Mouse (Mus musculus) brain, embryonic 14.5 days (tissue): ENCODE measurements around the gene Evi2a. TPM values are rescaled to one million over a fixed set of nuclear protein-coding genes. Genes with fewer than 3 reads are reported as not detected.

ENCODE experiments used
- DNase-seq: peaks from one replicate; pipeline ENCODE4 v3.0.0-alpha.2; 2011; ENCODE audit warnings: low read depth
- CTCF ChIP-seq: fragments of 200-500 bp; IDR thresholded peaks from 2 replicates; pipeline ENCODE4 v1.5.1; 2012; ENCODE audit warnings: inconsistent platforms, mild to moderate bottlenecking, moderate library complexity, borderline replicate concordance; ENCODE audit not compliant: insufficient read depth, insufficient read length; ENCODE audit errors: extremely low read depth
- POLR2A ChIP-seq: fragments of 200-500 bp; IDR thresholded peaks from 2 replicates; pipeline ENCODE4 v1.6.1; 2012; ENCODE audit warnings: mild to moderate bottlenecking, inconsistent platforms, borderline replicate concordance; ENCODE audit not compliant: poor library complexity, insufficient read depth, insufficient read length, severe bottlenecking; ENCODE audit errors: extremely low read depth
- polyA plus RNA-seq: library from polyadenylated mRNA; depleted of rRNA; stranded (reverse); fragments of >200 nt; gene quantifications from 2 replicates; pipeline ENCODE4 v1.2.3, GENCODE M21; 2012; rRNA removed

The Evi2a gene
- 2.2 and 2.4 TPM in 2 replicates for polyA plus RNA-seq

DNA sequence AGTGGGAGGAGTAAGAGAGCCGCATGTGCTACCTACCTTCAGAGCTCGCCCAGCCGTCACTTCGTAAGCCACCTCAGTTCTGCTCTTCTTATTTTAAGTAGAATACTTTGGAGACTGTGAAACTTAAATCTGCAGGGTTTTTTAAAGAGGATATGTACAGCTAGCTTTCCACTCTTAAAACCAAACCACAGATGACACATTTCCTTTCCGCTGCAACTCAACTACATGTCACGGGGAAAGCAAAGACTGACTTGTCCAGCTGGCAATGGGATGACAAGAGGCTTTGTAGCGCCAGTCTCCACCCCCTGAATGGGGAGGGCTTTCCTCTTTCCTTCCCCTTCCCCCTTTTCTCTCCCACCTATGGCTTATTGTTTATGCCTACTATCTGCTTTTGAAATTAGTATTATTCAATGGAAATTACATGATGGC is at the start of gene Evi2a, which contains the start of gene Evi2:
Gene Evi2a, minus strand, starts transcription at position 277 of the 429 bp plus-strand sequence.
Gene Evi2, minus strand, starts transcription at position 257 of the 429 bp plus-strand sequence.
- DNase-seq, result peak; percentile 8
- TF ChIP-seq CTCF, result no peak

DNA sequence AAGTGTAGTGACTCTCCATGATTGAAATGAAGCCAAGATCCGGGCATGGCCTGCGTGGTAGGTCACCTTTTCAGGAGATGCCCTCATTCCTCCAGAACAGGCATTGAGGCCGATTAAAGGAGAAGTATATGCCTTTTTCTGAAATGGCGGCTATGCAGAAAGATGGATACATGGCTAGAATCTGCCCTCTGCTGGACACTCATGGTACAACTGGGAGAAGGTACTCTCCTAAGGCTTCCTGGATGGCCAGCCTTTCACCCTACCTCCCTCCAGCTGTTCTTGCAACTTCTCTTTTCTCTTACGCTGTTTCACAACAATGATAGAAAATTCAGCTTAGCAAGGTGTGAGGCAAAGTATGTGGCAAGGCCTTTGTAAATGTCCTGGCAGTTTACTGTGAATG is 47.3 kb upstream of the Evi2a start:
- DNase-seq, result peak; percentile 78
- TF ChIP-seq POLR2A (no peak), CTCF (peak; percentile 75; the same call in 1 of the 2 replicates)

DNA sequence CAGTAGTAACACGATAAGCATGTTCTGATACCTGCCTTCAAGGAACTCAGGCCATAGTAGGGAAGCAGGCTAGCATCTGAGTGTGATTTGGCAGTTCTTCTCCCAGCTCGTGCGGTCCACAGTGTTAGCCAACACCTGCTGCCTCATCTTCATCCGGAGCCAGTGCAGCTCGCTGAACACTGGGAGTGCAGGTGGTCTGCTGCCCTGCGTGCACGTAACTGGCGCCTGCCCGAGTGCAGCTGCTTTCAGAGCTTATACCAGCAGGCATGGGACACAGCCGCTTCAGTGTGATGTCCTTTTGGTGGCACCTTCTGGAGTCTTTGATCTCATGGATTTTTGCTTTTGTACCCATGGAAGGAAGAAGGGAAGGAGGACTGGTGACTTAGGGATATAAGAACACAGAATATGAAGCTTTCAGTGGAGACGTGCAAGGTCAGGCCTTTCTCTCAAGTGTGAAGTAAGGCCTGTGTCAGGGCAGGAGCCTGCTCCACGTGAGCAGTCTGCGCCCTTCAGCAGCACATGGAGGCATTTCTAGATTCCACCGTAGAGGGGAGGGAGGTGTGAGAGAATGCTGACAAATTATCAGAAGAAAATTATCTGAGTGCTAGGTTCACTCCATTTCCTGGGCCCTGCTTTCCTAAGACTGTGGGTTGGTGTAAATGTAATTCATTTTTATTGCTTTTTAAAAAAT is 45.1 kb upstream of the Evi2a start:
- no peak for DNase-seq
- TF ChIP-seq CTCF (no peak), POLR2A (no peak)

DNA sequence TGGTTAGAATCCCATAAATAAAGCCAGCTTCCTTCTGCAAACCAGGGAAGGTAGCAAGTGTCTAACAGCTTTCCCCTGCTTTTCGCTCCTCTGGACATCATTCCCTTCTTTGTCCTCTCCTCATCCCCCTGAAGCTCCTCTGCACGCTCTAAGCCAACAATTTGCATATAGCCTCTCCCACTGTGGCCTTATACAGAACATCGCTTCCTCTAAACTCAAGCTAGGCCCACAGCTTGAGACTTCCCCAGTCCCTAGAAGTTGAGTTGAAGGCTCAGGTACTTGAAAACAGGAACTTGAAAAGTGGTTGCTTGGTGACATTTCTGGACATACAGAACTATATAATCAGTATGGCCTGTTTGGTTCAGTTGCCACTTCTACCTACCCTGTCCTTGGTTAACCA is 43.4 kb upstream of the Evi2a start:
- TF ChIP-seq POLR2A, result no peak
- TF ChIP-seq CTCF, result no peak
- DNase-seq, result no peak

- TF ChIP-seq CTCF (no peak), POLR2A (no peak)
- no peak for DNase-seq
Measured at GRCm38 (mm10) chr11:79570319-79570718, 39.9 kb upstream of the Evi2a start.

- no peak for DNase-seq
Measured at GRCm38 (mm10) chr11:79568197-79568911, 37.9 kb upstream of the Evi2a start.

DNA sequence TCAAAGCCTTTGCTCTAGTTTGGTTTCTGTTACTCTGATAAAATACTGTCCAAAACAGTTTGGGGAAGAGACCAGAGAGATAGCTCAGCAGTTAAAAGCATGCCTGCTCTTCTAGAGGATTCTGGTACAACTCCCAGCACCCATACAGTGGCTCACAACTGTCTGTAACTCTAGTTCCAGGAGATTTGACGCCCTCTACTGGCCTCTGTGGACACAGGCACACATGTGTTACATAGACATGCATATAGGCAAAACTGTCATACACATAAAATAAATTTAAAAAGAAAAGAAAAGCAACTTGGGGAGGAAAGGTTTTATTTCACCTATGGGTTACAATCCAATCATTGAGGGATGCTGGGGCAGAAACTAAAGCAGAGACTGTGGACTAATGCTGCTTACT is 36.5 kb upstream of the Evi2a start:
- DNase-seq, result no peak
- TF ChIP-seq CTCF (no peak; the same call in 1 of the 2 replicates), POLR2A (no peak)

More at GRCm38 (mm10) chr11:79568197-79568911, 37.9 kb upstream of the Evi2a start:
- TF ChIP-seq POLR2A (no peak), CTCF (no peak)

- DNase-seq, result no peak
- TF ChIP-seq POLR2A, result no peak
Measured at GRCm38 (mm10) chr11:79563493-79563892, 33.1 kb upstream of the Evi2a start.

- TF ChIP-seq POLR2A, result no peak
- no peak for DNase-seq
Measured at GRCm38 (mm10) chr11:79560536-79560935, 30.1 kb upstream of the Evi2a start.

GRCm38 (mm10) chr11:79552622-79553021 is 22.2 kb upstream of the Evi2a start:
- TF ChIP-seq POLR2A, result no peak
- TF ChIP-seq CTCF, result no peak
- no peak for DNase-seq

DNA sequence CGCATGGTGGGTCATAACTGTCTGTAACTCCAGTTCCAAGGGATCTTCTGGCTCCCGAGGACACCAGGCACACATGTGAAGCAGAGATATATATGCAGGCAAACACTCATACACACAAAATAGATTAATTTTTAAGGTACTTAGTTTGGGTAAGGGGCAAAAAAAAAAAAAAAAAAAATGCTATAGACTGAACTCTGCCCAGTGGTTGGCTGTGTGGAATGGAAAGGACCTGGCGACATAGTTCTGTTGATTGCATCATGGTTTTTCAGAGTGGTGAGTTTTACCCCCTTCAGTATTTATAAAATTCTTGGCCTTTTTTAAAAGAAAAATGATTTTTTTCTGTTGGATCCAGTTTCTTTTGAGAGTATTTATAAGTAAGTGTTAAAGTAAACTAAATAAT is 5.9 kb upstream of the Evi2a start:
- no peak for DNase-seq
- no peak for TF ChIP-seq CTCF
- no peak for TF ChIP-seq POLR2A

DNA sequence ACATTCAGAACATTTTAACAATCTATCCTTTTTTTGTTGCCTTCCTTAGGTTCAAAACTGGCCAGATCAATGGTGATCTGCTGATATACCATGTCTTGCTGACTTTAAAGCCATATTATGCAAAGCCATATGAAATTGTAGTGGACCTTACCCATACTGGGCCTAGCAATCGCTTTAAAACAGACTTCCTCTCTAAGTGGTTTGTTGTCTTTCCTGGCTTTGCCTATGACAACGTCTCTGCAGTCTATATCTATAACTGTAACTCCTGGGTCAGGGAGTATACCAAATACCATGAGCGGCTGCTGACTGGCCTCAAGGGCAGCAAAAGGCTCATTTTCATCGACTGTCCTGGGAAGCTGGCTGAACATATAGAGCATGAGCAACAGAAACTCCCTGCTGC is 5.1 kb upstream of the Evi2a start:
- TF ChIP-seq POLR2A (no peak), CTCF (no peak)
- no peak for DNase-seq
